Mouse (Mus musculus) T-helper 1 cell (primary cell): ENCODE measurements around the gene Car1.
"Not testable (repeated sequence)": the region's sequence is repeated elsewhere in the genome, so short reads cannot be mapped to it uniquely, and the experiment has no call there.

Source experiments
- in situ Hi-C: fragments of 300-600 bp; cut with MboI, MseI; formaldehyde crosslinking; loops from one replicate; pipeline ENCODE4 v1.15.1; 2025; ENCODE audit warnings: high pct_unique_total_duplicates

The Car1 gene

DNA sequence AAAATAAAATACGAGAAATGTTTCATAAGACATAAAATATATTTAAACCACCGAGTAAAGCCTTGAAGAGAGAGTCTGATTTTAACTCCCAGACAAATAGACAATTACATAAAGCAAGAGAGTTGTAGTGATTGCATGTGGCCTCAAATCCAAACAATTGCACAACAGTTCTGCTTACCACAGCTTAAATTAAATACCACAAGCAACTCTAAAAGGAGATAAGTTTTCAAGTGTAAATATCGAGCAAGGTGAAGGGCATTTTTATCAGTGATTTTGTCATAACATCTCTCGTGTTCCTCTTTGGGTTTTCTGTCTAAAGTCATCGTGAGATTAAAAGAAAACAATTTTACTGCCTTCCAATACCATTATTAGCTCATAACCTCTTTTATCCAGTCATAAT lies 25.0 kb downstream of the Car1 start:
- in situ Hi-C loops = not testable (repeated sequence)

DNA sequence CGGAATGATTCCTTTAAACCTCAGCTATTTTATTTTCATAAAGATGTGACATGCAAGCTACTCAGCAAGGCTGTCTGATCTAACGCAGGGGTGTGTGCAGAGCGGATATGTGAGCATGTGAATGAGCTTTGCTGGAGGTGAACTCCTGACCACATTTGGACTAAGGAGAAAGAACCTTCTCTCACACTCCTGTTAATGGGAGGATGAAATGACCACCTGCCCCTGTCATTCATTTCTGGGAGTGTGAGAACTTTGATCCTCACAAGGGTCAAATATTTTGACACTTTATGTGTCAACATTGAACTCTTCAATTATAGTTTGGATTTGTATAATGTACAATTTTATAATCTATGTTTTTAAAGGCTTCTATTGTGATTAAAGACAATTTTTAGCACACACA lies 25.8 kb downstream of the Car1 start:
- in situ Hi-C loops = not testable (repeated sequence)

DNA sequence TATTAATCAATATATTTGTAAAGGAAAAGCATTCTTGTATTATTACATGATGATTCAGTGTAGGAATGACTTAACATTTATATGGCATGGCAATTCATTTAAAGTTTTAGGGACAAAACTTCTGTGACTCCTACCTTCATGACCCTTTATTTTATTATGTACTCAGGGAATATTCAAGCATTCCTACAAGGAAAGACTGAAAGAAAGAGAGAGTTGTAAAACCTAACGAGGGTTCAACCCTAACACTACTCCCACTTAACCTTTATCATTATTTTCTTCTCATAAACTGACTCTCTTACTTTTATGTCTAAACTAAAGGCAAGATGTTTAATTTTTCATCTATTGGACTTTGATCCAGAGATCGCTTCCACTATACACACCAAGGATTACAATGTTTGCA lies 28.0 kb downstream of the Car1 start:
- in situ Hi-C loops = no loop called here

DNA sequence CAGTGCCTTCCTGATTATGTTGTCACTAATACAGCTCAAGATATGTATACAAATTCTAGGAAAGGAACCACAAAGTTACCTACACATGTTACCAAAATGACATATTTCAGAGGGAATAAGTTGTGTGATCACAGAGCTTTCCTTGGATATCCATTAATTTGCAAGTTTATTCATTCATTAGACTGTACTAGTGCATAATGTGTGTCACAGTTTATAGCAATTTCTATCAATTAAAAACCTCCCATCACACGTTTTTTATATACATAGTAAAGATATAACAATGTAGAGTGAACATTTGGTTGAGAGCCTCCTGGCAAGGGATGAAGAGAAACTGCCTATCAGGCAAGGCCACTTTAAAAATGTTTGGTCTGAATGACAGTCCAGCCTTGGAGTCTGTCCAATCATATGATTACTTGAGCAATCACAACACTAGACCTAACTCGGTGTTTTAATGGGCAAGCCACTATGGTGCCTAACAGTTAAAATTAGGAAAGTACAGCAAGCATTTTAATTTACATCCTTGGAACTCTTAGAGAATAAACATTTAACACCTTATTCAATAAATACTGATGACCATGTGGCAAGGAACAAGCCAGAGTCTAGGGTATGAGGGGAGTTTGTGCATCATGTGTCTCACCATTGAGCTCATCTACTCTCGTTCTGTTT lies 31.5 kb downstream of the Car1 start:
- in situ Hi-C loops = not testable (repeated sequence)

DNA sequence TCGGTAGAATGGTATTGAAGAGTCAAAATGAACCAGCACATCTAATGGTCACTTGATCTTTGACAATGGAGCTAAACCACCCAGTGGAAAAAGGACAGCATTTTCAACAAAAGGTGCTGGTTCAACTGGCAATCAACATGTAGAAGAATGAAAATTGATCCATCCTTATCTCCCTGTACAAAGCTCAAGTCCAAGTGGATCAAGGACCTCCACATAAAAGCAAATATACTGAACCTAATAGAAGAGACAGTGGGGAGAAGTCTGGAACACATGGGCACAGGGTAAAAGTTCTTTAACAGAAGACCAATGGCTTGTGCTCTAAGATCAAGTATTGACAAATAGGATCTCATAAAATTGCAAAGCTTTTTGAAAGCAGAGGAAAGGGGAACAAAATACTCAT lies 33.6 kb downstream of the Car1 start:
- in situ Hi-C loops = not testable (repeated sequence)

DNA sequence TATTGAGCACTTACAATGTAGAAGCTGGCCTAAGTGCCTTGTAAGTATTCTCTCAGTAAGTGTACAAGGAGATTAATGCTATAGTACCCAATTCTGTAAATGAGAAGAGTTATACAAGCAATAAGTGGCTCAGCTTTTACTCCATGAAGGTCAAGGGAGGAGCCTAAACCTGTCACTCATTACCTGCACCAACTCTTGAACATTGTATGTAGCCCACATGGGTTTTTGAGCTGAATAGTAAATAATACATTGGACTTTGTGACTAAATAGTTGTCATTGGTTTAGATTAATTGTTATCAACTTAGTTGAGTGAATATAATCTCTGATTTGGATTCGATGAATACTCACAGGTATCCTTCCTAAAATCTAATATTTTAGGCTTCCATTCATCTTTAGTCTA lies 35.7 kb downstream of the Car1 start:
- in situ Hi-C loops = not testable (repeated sequence)

DNA sequence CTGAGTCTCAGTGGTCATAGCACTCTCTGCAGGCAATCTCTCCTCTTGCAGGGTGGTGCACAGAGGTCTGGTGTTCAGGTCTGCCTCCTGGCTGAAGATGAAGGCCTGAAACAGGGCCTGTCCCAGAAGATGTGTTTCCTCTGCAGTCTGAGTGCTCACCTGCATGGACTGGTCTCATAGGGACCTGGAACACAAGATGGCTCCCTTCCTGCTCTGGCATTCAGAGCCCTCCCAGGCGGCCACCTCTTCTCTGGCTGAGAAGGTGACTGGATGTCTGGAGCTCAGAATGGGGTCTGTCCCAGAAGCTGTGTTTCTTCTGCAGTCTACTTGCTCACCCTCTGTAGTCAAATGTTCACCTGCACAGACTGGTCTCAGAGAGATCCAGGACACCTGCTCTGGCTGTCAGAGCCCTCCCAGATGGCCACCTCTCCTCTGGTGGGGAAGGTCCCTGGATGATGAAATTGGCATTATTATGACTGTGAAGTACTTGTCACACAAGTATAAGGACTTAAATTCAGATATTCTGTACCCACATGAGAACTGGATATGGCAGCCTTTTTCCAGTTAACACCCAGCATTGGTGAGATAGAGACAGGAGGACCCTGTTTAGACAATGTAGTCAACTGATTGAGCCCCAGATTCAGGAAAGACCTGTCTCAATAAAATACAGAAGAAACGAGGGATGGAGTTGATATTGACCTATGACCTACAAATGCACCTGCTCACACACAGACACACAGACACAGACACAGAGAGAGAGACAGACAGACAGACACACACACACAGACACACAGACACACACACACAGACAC lies 43.2 kb downstream of the Car1 start:
- in situ Hi-C loops = no loop called here

DNA sequence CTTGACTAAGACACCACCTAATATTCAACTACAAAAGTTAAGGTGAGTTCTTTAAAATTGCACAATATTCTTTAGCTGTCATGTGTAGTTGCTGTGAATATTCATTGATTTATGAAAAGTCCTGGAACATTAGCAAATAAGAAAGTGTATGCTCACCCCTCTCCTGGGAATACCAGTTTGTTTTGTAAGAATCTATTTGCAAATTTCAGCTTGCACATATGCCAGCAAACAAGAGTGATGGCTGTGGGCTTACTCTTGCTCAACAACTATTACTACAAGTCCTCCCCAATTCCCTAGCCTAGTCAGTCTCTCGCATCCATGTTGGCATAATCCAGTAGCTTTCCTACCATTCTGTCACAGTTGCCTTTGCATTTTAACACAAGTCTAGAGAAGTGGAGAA lies 52.5 kb downstream of the Car1 start:
- in situ Hi-C loops = no loop called here

DNA sequence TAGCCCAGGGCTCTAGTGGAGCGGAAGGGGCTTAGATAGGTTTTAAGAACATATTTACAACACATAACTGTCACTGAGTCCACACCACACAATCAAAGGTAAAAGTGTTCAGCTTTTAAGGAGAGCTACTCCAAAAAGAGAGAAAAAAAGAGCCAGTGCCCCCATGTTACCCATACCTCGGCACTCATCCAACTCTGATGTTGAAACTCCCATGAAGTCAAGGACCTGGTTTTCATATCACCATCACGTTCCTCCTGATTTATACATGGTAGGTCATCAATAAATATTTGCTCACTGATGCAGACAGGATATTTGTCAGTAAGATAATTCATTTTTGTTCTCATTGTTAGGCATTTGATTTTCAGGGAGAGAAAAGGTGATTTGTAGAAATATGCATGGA lies 62.1 kb downstream of the Car1 start:
- in situ Hi-C loops = no loop called here

DNA sequence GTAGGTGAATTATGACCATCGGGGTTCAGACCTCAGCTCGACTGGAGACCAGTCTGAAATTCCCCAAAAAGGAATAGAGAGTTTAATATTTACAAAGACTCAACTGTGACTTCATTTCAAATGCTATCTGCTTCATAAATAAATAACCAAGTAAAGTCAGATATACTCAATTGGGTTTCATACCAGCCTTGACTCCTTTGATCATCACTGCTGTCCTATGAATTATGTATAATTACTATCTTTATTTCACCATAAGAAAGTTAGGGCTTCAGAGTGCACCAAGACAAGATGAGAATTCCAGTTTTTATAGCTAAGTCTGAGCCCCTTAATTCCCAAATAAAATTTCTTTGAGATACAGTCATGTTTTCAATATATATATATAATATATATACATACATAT lies 69.9 kb downstream of the Car1 start:
- in situ Hi-C loops = no loop called here

DNA sequence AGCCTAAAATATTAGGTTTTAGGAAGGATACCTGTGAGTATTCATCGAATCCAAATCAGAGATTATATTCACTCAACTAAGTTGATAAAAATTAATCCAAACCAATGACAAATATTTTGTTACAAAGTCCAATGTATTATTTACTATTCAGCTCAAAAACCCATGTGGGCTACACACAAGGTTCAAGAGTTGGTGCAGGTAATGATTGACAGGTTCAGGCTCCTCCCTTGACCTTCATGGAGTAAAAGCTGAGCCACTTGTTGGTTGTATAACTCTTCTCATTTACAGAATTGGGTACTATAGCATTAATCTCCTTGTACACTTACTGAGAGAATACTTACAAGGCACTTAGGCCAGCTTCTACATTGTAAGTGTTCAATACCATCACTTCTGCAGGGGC lies 80.7 kb downstream of the Car1 start:
- in situ Hi-C loops = not testable (repeated sequence)

DNA sequence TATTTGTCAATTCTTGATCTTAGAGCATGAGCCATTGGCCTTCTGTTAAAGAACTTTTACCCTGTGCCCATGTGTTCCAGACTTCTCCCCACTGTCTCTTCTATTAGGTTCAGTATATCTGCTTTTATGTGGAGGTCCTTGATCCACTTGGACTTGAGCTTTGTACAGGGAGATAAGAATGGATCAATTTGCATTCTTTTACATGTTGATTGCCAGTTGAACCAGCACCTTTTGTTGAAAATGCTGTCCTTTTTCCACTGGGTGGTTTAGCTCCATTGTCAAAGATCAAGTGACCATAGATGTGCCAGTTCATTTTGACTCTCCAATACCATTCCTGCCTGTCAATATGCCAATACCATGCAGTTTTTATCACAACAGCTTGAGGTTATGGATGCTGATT lies 82.7 kb downstream of the Car1 start:
- in situ Hi-C loops = not testable (repeated sequence)
